Mouse (Mus musculus): Measurements from ENCODE around the gene Gucy1a1. TPM values are rescaled to one million over a fixed set of nuclear protein-coding genes. Genes with fewer than 3 reads are reported as not detected.

Gucy1a1 gene
- 52.8 TPM for polyA plus RNA-seq (2014; fragmentation: Illumina TruSeq; extraction: RNeasy Lipid Tissue Mini Kit (QIAGEN cat#74804); ENCODE audit: insufficient read depth, low read depth, low replicate concordance)

DNA sequence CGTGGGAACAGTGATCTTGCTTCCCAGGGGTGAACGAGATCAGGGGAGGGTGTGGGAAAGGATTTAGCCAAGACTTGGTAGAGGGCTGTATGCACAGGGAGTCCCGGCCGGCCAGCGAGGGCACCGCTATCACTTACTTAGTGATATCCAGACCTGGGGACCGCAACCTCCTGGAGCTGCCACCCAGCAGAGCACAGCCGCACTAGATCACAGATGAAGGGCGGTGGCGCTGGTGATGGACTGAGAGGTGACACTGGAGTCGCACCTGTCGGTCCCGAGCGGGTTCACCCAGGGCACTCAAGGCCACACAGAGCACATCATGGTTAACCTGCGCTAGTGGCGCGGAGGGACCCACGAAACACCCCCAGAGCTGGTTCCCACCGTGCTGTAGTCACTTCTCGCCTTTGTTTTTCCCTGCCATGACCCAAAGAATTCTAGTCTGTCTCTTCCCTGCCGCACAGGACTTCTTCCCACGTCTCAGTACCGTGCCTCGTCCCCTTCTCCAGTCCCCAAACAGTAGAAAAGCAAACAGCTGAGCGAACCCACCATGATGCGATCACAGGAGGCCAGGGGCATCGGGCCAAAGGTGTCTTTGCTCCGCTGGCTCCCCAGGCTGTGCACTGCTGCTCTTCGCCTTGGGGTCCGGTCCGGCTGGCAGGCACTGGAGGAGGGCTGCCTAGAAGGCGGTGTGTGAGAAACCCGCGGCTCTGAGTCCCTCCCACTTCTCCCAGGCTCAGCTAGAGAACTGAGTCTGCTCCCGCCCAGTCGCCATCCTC is at the start of gene Gucy1a1:
TSS of gene Gucy1a1 (minus strand) at position 664 of the 776 bp plus-strand sequence.

DNA sequence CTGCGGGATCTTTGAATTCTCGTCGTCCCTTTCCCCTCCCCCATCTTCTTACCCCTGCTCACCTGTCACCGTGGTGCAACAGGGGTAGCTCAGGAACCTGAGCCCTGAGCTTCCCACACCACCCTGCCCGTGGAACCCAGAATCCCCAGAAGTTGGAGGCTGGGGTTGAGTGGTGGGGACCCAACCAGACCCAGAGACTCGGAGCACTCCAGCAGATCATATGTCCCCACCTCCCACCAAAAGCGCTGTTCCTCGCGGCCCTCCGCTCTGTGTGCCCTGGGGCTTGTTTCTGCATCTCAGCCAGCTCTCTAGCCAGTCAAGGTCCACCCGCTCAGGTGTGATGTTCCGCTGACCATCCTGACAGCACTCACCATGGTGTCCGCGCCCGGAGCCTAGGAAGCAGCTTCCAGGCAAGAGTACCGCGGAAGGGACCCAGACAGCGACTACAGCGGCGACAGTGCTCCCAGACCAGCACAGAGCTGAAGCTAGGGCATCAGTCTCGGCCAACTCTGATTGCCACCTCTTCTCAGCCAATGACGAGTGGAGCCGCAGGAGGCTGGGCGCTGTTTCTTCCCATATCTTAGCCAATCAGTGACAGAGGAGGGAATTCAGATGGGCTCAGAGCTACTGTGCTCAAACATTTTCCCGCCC is 71.3 kb downstream of the Gucy1a1 start, which contains the start of gene Gucy1b1:
TSS of gene Gucy1b1 (minus strand) at position 489 of the 651 bp plus-strand sequence.

Other genes with a start within 250 kb of the Gucy1a1 start
- 31.6 TPM for gene Ctso, start 213.2 kb downstream of the Gucy1a1 start, polyA plus RNA-seq (2014; fragmentation: Illumina TruSeq; extraction: RNeasy Lipid Tissue Mini Kit (QIAGEN cat#74804); ENCODE audit: insufficient read depth, low read depth, low replicate concordance)
- gene Tdo2, start 169.6 kb downstream of the Gucy1a1 start, polyA plus RNA-seq (2014; fragmentation: Illumina TruSeq; extraction: RNeasy Lipid Tissue Mini Kit (QIAGEN cat#74804); ENCODE audit: insufficient read depth, low read depth, low replicate concordance) = 1.2 TPM
- gene Asic5, start 163.5 kb downstream of the Gucy1a1 start, polyA plus RNA-seq (2014; fragmentation: Illumina TruSeq; extraction: RNeasy Lipid Tissue Mini Kit (QIAGEN cat#74804); ENCODE audit: insufficient read depth, low read depth, low replicate concordance) = not detected
- 57.9 TPM for gene Gucy1b1, start 71.1 kb downstream of the Gucy1a1 start, polyA plus RNA-seq (2014; fragmentation: Illumina TruSeq; extraction: RNeasy Lipid Tissue Mini Kit (QIAGEN cat#74804); ENCODE audit: insufficient read depth, low read depth, low replicate concordance)
- gene Map9, start 212.3 kb upstream of the Gucy1a1 start, polyA plus RNA-seq (2014; fragmentation: Illumina TruSeq; extraction: RNeasy Lipid Tissue Mini Kit (QIAGEN cat#74804); ENCODE audit: insufficient read depth, low read depth, low replicate concordance) = 1.6 TPM